Mouse (Mus musculus): Measurements from ENCODE around the gene Smco4. TPM values are rescaled to one million over a fixed set of nuclear protein-coding genes. Genes with fewer than 3 reads are reported as not detected.

Smco4 gene
- total and polyA plus RNA-seq, 3 experiments, result 0.44 TPM; not detected in 2

- no peak for DNase-seq (ENCODE audit: low spot score)
- H3K9me3 ChIP-seq (replicated peaks), result no peaks in the 10 kb centered on the region
These were observed 91.0 kb downstream of the Smco4 start for GRCm38 (mm10) chr9:15584209-15584608.

GRCm38 (mm10) chr9:15585956-15586355 is 92.7 kb downstream of the Smco4 start:
- H3K9me3 ChIP-seq (replicated peaks), result no peaks in the 10 kb centered on the region
- no peak overlapping the region for H3K4me3 ChIP-seq (ENCODE audit: low read depth, low read length)
- H3K27me3 ChIP-seq (ENCODE audit: insufficient read depth, low read length), result no peaks in the 10 kb centered on the region
- no peaks in the 10 kb centered on the region for H3K36me3 ChIP-seq (replicated peaks)
- no peak for TF ChIP-seq GATA2 (IDR thresholded peaks at IDR 0.05; ENCODE audit: borderline replicate concordance, low read depth, low read length)
- no peak for TF ChIP-seq POLR2AphosphoS5 (IDR thresholded peaks at IDR 0.05; ENCODE audit: insufficient replicate concordance, low read depth, low read length)
- no peak for TF ChIP-seq GATA1 (IDR thresholded peaks at IDR 0.05; ENCODE audit: borderline replicate concordance, low read length)
- TF ChIP-seq CTCF (IDR thresholded peaks at IDR 0.05; ENCODE audit: low read depth, low read length), result no peak
- TF ChIP-seq TAL1 (conservative IDR thresholded peaks at IDR 0.05; ENCODE audit: low read depth, low read length), result no peak
- ATAC-seq (ENCODE audit: extremely low read depth, insufficient number of reproducible peaks, low FRiP score, poor library complexity, severe bottlenecking), result no peak
- H3K4me1 ChIP-seq (ENCODE audit: insufficient read depth, low read depth, low read length), result no peaks in the 10 kb centered on the region
- no peak for DNase-seq (ENCODE audit: low spot score)

More at GRCm38 (mm10) chr9:15584209-15584608, 91.0 kb downstream of the Smco4 start:
- H3K27me3 ChIP-seq (ENCODE audit: insufficient read depth, low read length), result no peaks in the 10 kb centered on the region
- H3K36me3 ChIP-seq (replicated peaks), result no peaks in the 10 kb centered on the region
- H3K4me3 ChIP-seq (ENCODE audit: low read depth, low read length), result no peak overlapping the region
- ATAC-seq (ENCODE audit: extremely low read depth, insufficient number of reproducible peaks, low FRiP score, poor library complexity, severe bottlenecking), result no peak
- no peak for TF ChIP-seq POLR2AphosphoS5 (IDR thresholded peaks at IDR 0.05; ENCODE audit: insufficient replicate concordance, low read depth, low read length)
- no peak for TF ChIP-seq GATA1 (IDR thresholded peaks at IDR 0.05; ENCODE audit: borderline replicate concordance, low read length)
- TF ChIP-seq TAL1 (conservative IDR thresholded peaks at IDR 0.05; ENCODE audit: low read depth, low read length), result no peak
- no peak for TF ChIP-seq CTCF (IDR thresholded peaks at IDR 0.05; ENCODE audit: low read depth, low read length)
- TF ChIP-seq GATA2 (IDR thresholded peaks at IDR 0.05; ENCODE audit: borderline replicate concordance, low read depth, low read length), result no peak
- H3K4me1 ChIP-seq (ENCODE audit: insufficient read depth, low read depth, low read length), result no peaks in the 10 kb centered on the region

- ATAC-seq (ENCODE audit: extremely low read depth, insufficient number of reproducible peaks, low FRiP score, poor library complexity, severe bottlenecking) (no peak), DNase-seq (ENCODE audit: low spot score) (no peak)
- no peak for TF ChIP-seq CTCF (IDR thresholded peaks at IDR 0.05; ENCODE audit: low read depth, low read length)
- no peak for TF ChIP-seq GATA1 (IDR thresholded peaks at IDR 0.05; ENCODE audit: borderline replicate concordance, low read length)
- no peak for TF ChIP-seq GATA2 (IDR thresholded peaks at IDR 0.05; ENCODE audit: borderline replicate concordance, low read depth, low read length)
- TF ChIP-seq TAL1 (conservative IDR thresholded peaks at IDR 0.05; ENCODE audit: low read depth, low read length), result no peak
- Histone ChIP-seq H3K4me1 (ENCODE audit: insufficient read depth, low read depth, low read length) (no peaks in the 10 kb centered on the region), H3K9me3 (replicated peaks) (peaks cover 10% of the 10 kb centered on the region), H3K27me3 (ENCODE audit: insufficient read depth, low read length) (no peaks in the 10 kb centered on the region), H3K4me3 (ENCODE audit: low read depth, low read length) (no peak overlapping the region), H3K36me3 (replicated peaks) (no peaks in the 10 kb centered on the region)
These were observed 94.1 kb downstream of the Smco4 start for GRCm38 (mm10) chr9:15587157-15587854.

- no peak overlapping the region for H3K4me3 ChIP-seq (ENCODE audit: low read depth, low read length)
- peaks cover 10% of the 10 kb centered on the region for H3K9me3 ChIP-seq (replicated peaks)
- TF ChIP-seq GATA1 (IDR thresholded peaks at IDR 0.05; ENCODE audit: borderline replicate concordance, low read length) (no peak), GATA2 (IDR thresholded peaks at IDR 0.05; ENCODE audit: borderline replicate concordance, low read depth, low read length) (no peak), POLR2AphosphoS5 (IDR thresholded peaks at IDR 0.05; ENCODE audit: insufficient replicate concordance, low read depth, low read length) (no peak), CTCF (IDR thresholded peaks at IDR 0.05; ENCODE audit: low read depth, low read length) (no peak), TAL1 (conservative IDR thresholded peaks at IDR 0.05; ENCODE audit: low read depth, low read length) (no peak)
- ATAC-seq (ENCODE audit: extremely low read depth, insufficient number of reproducible peaks, low FRiP score, poor library complexity, severe bottlenecking) (no peak), DNase-seq (ENCODE audit: low spot score) (no peak)
- H3K27me3 ChIP-seq (ENCODE audit: insufficient read depth, low read length), result no peaks in the 10 kb centered on the region
- H3K4me1 ChIP-seq (ENCODE audit: insufficient read depth, low read depth, low read length), result no peaks in the 10 kb centered on the region
- no peaks in the 10 kb centered on the region for H3K36me3 ChIP-seq (replicated peaks)
These were observed 100.9 kb downstream of the Smco4 start for GRCm38 (mm10) chr9:15594148-15594547.

Other genes starting within 250 kb of the Smco4 start
- 28.9 and 38.2 TPM in 2 replicates for gene Med17, start 213.5 kb upstream of the Smco4 start, total RNA-seq (2014; fragmentation: Nextera tagmentation)
- 56.3 and 59.6 TPM in 2 replicates for gene Med17, start 213.5 kb upstream of the Smco4 start, total RNA-seq (2017)
- gene Med17, start 213.5 kb upstream of the Smco4 start, polyA plus RNA-seq (2012), result 15.7 and 17.0 TPM in 2 replicates
- gene Taf1d, start 187.2 kb upstream of the Smco4 start, total RNA-seq (2014; fragmentation: Nextera tagmentation), result 250 and 268 TPM in 2 replicates
- 657 and 752 TPM in 2 replicates for gene Taf1d, start 187.2 kb upstream of the Smco4 start, total RNA-seq (2017)
- 12.9 and 17.9 TPM in 2 replicates for gene Taf1d, start 187.2 kb upstream of the Smco4 start, polyA plus RNA-seq (2012)
- 26.9 and 28.0 TPM in 2 replicates for gene 4931406C07Rik, start 187.0 kb upstream of the Smco4 start, total RNA-seq (2014; fragmentation: Nextera tagmentation)
- gene 4931406C07Rik, start 187.0 kb upstream of the Smco4 start, total RNA-seq (2017), result 10.0 and 12.8 TPM in 2 replicates
- gene 4931406C07Rik, start 187.0 kb upstream of the Smco4 start, polyA plus RNA-seq (2012), result 1.6 and 1.8 TPM in 2 replicates
- 158 and 168 TPM in 2 replicates for gene Cep295, start 135.6 kb upstream of the Smco4 start, total RNA-seq (2014; fragmentation: Nextera tagmentation)
- gene Cep295, start 135.6 kb upstream of the Smco4 start, total RNA-seq (2017), result 76.0 and 79.0 TPM in 2 replicates
- gene Cep295, start 135.6 kb upstream of the Smco4 start, polyA plus RNA-seq (2012), result 4.4 and 5.8 TPM in 2 replicates
- not detected in 2 replicates for gene Deup1, start 134.5 kb downstream of the Smco4 start, total RNA-seq (2014; fragmentation: Nextera tagmentation)
- 0.06 and 0.11 TPM in 2 replicates for gene Deup1, start 134.5 kb downstream of the Smco4 start, total RNA-seq (2017)
- not detected in 2 replicates for gene Deup1, start 134.5 kb downstream of the Smco4 start, polyA plus RNA-seq (2012)
- not detected in 2 replicates for gene Slc36a4, start 216.3 kb downstream of the Smco4 start, total RNA-seq (2014; fragmentation: Nextera tagmentation)
- under 0.01 and 0.05 TPM in 2 replicates for gene Slc36a4, start 216.3 kb downstream of the Smco4 start, total RNA-seq (2017)
- not detected in 2 replicates for gene Slc36a4, start 216.3 kb downstream of the Smco4 start, polyA plus RNA-seq (2012)